Mouse (Mus musculus) adrenal gland (tissue): ENCODE data around the gene Vamp2.

Experiments
- intact Hi-C: fragments of 180-260 bp; cut with DNase I; formaldehyde crosslinking; loops from one replicate; pipeline ENCODE4 v1.15.1; 2025

Gene Vamp2

GRCm38 (mm10) chr11:69110319-69111046 lies 22.2 kb downstream of the Vamp2 start:
- intact Hi-C loops, result no loop called here

GRCm38 (mm10) chr11:69111051-69111810 lies 22.9 kb downstream of the Vamp2 start:
- intact Hi-C loops, result no loop called here

GRCm38 (mm10) chr11:69111865-69112264 lies 23.6 kb downstream of the Vamp2 start:
- intact Hi-C loops, result no loop called here

- intact Hi-C loops, result no loop called here
These were observed 25.7 kb downstream of the Vamp2 start for GRCm38 (mm10) chr11:69114018-69114417.

- intact Hi-C loops, result no loop called here
These were observed 26.3 kb downstream of the Vamp2 start for GRCm38 (mm10) chr11:69114621-69115020.

GRCm38 (mm10) chr11:69116843-69117242 lies 28.6 kb downstream of the Vamp2 start:
- intact Hi-C loops, result no loop called here

- intact Hi-C loops, result loop anchor here (1.0 kb wide), 1 partner anchor 55 kb away; no protein-coding TSS in a partner anchor
These were observed 29.7 kb downstream of the Vamp2 start for GRCm38 (mm10) chr11:69117737-69118695.

- intact Hi-C loops, result loop anchor here (1.0 kb wide), 1 partner anchor 55 kb away; no protein-coding TSS in a partner anchor
These were observed 30.5 kb downstream of the Vamp2 start for GRCm38 (mm10) chr11:69118765-69119164.

GRCm38 (mm10) chr11:69119446-69120155 lies 31.3 kb downstream of the Vamp2 start:
- intact Hi-C loops, result no loop called here

- intact Hi-C loops, result no loop called here
These were observed 32.1 kb downstream of the Vamp2 start, which contains the start of gene Hes7 for GRCm38 (mm10) chr11:69120221-69121000. Gene Hes7, plus strand, starts transcription at chr11:69120404.

GRCm38 (mm10) chr11:69121001-69121740 lies 32.9 kb downstream of the Vamp2 start:
- intact Hi-C loops, result no loop called here

- intact Hi-C loops, result no loop called here
These were observed 33.5 kb downstream of the Vamp2 start for GRCm38 (mm10) chr11:69121741-69122335.

- intact Hi-C loops, result no loop called here
These were observed 34.2 kb downstream of the Vamp2 start, which contains the start of gene 9130213A22Rik for GRCm38 (mm10) chr11:69122336-69122951. Gene 9130213A22Rik, minus strand, starts transcription at chr11:69122589.

GRCm38 (mm10) chr11:69123056-69123692 lies 34.9 kb downstream of the Vamp2 start:
- intact Hi-C loops, result no loop called here

GRCm38 (mm10) chr11:69123693-69124497 lies 35.6 kb downstream of the Vamp2 start:
- intact Hi-C loops, result loop anchor here (2.0 kb wide), 1 partner anchor 83 kb away; no protein-coding TSS in a partner anchor

GRCm38 (mm10) chr11:69124498-69124847 lies 36.2 kb downstream of the Vamp2 start:
- intact Hi-C loops, result loop anchor here (2.0 kb wide), 1 partner anchor 84 kb away; no protein-coding TSS in a partner anchor
